Mouse (Mus musculus) CH12.LX (cell line): ENCODE results near the gene Pdzd2.

Experiments used
- CTCF ChIP-seq, 2 experiments: IDR thresholded peaks in 1 of 2; conservative IDR thresholded peaks in 1 of 2; 2 replicates each; pipeline ENCODE4 v1.5.1; 2011 to 2012; ENCODE audit warnings: low read depth in 2 of 2, low read length in 2 of 2, improper control_type of control experiment in 1 of 2, inconsistent platforms in 1 of 2, mild to moderate bottlenecking in 1 of 2, moderate library complexity in 1 of 2
- EP300 ChIP-seq: IDR thresholded peaks from 2 replicates; pipeline ENCODE4 v1.6.1; 2011; ENCODE audit warnings: low read length, improper control_type of control experiment
- MAFK ChIP-seq: IDR thresholded peaks from 2 replicates; pipeline ENCODE4 v1.6.1; 2011; ENCODE audit warnings: low read length, improper control_type of control experiment; ENCODE audit not compliant: insufficient replicate concordance
- POLR2AphosphoS2 ChIP-seq: IDR thresholded peaks from 2 replicates; pipeline ENCODE4 v1.6.1; 2011; ENCODE audit warnings: low read depth, low read length, improper control_type of control experiment
- RAD21 ChIP-seq: IDR thresholded peaks from 2 replicates; pipeline ENCODE4 v1.6.1; 2011; ENCODE audit warnings: low read depth, mild to moderate bottlenecking, low read length, improper control_type of control experiment, moderate library complexity
- RCOR1 ChIP-seq: conservative IDR thresholded peaks from 2 replicates; pipeline ENCODE4 v1.6.1; 2012; ENCODE audit warnings: low read depth, mild to moderate bottlenecking, inconsistent platforms, low read length, improper control_type of control experiment
- TCF12 ChIP-seq: IDR thresholded peaks from 2 replicates; pipeline ENCODE4 v1.6.1; 2014; ENCODE audit warnings: low read depth, mild to moderate bottlenecking, inconsistent platforms, low read length, improper control_type of control experiment
- ZNF384 ChIP-seq: IDR thresholded peaks from 2 replicates; pipeline ENCODE4 v1.6.1; 2012; ENCODE audit warnings: low read depth, low read length, improper control_type of control experiment, inconsistent platforms

DNA sequence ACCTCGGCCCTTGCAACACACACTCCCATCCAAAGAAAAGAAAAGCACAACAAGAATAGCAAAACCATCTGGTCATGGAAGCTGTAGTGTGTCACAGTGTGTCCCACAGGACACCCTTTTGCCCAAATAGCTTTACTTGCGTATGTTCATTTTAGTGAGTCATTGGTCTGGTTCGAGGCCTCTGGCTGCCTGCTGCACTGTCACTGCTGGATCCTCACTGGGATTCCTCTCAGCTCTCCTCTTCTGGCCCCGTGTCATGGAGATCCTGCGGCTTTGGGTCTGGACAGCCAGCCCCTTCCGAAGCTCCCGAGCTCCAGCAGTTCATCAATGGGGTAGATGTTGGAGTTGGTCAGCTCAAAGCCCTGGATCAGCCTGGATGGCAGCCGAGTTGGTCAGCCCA is 421.3 kb downstream of the Pdzd2 start:
- no peak for TF ChIP-seq ZNF384
- no peak for TF ChIP-seq CTCF (conservative IDR thresholded peaks at IDR 0.05 in 1 of 2, IDR thresholded peaks at IDR 0.05 in 1 of 2; ENCODE audit: low read depth in 2 of 2, low read length in 2 of 2)
- TF ChIP-seq MAFK = no peak
- TF ChIP-seq RCOR1 = no peak
- TF ChIP-seq EP300 = no peak
- TF ChIP-seq RAD21 = no peak
- no peak for TF ChIP-seq POLR2AphosphoS2
- TF ChIP-seq TCF12 = no peak
